Mouse (Mus musculus) neutrophil, adult 5-6 weeks (primary cell): ENCODE results near the gene Camk1d. TPM values are rescaled to one million over a fixed set of nuclear protein-coding genes. Genes with fewer than 3 reads are reported as not detected.

Source experiments
- ATAC-seq: fragments of 151-379, 151-347 bp; 2 replicates; pipeline ENCODE4 v1.8.0; 2017; ENCODE audit warnings: mild to moderate bottlenecking, moderate TSS enrichment; ENCODE audit not compliant: insufficient number of reproducible peaks, poor library complexity, low FRiP score, severe bottlenecking; ENCODE audit errors: extremely low read depth
- total RNA-seq: library from RNA; stranded (forward); fragments of 200-1000 nt; gene quantifications from 2 replicates; pipeline ENCODE4 v1.2.3, GENCODE M21; 2017

The Camk1d gene
- total RNA-seq, 1 experiment from 2014 or later: 41.3 TPM

- no peak for ATAC-seq
Observed at GRCm38 (mm10) chr2:5321660-5322295, 392.5 kb downstream of the Camk1d start.

GRCm38 (mm10) chr2:5319138-5319537 is 395.2 kb downstream of the Camk1d start:
- no peak for ATAC-seq

- ATAC-seq: no peak
Observed at GRCm38 (mm10) chr2:5316763-5317162, 397.6 kb downstream of the Camk1d start.

- no peak for ATAC-seq
Observed at GRCm38 (mm10) chr2:5316217-5316616, 398.1 kb downstream of the Camk1d start.

GRCm38 (mm10) chr2:5315291-5315828 is 399.0 kb downstream of the Camk1d start:
- no peak for ATAC-seq

- no peak for ATAC-seq
Observed at GRCm38 (mm10) chr2:5314530-5315166, 399.7 kb downstream of the Camk1d start.

- no peak for ATAC-seq
Observed at GRCm38 (mm10) chr2:5305156-5305555, 409.2 kb downstream of the Camk1d start.

GRCm38 (mm10) chr2:5304451-5304850 is 409.9 kb downstream of the Camk1d start:
- no peak for ATAC-seq

GRCm38 (mm10) chr2:5301286-5301685 is 413.0 kb downstream of the Camk1d start:
- ATAC-seq: no peak

GRCm38 (mm10) chr2:5298071-5298470 is 416.2 kb downstream of the Camk1d start:
- no peak for ATAC-seq

- no peak for ATAC-seq
Observed at GRCm38 (mm10) chr2:5296749-5297545, 417.4 kb downstream of the Camk1d start.

GRCm38 (mm10) chr2:5295098-5295497 is 419.2 kb downstream of the Camk1d start:
- no peak for ATAC-seq

- no peak for ATAC-seq
Observed at GRCm38 (mm10) chr2:5294451-5294850, 419.9 kb downstream of the Camk1d start.

GRCm38 (mm10) chr2:5288593-5288992 is 425.7 kb downstream of the Camk1d start:
- no peak for ATAC-seq

- ATAC-seq: no peak
Observed at GRCm38 (mm10) chr2:5287044-5287380, 427.3 kb downstream of the Camk1d start.

- no peak for ATAC-seq
Observed at GRCm38 (mm10) chr2:5286189-5287043, 427.9 kb downstream of the Camk1d start.

GRCm38 (mm10) chr2:5284351-5284750 is 430.0 kb downstream of the Camk1d start:
- ATAC-seq: no peak

- no peak for ATAC-seq
Observed at GRCm38 (mm10) chr2:5282623-5283022, 431.7 kb downstream of the Camk1d start.

GRCm38 (mm10) chr2:5267980-5268379 is 446.3 kb downstream of the Camk1d start:
- ATAC-seq: no peak
